Mouse (Mus musculus) mouse embryonic stem cell (cell line): Measurements from ENCODE around the gene Pla2g1b.

ENCODE experiments used
- in situ Hi-C, 2 experiments: fragments of 300-500 bp; cut with MboI; formaldehyde crosslinking; loops; 1 replicate in 1 of 2; 3 replicates in 1 of 2; pipeline ENCODE4 v1.14.3; 2019 to 2020; ENCODE audit warnings: low sequenced_read_pairs in 2 of 2, low pct_unique_long_range_greater_than_20kb in 1 of 2, mixed read lengths in 1 of 2; ENCODE audit not compliant: unreplicated experiment in 1 of 2

The Pla2g1b gene

GRCm38 (mm10) chr5:115465642-115466420, at the start of gene Pla2g1b:
Gene Pla2g1b, plus strand, starts transcription at chr5:115466262.
- in situ Hi-C loops = no loop called here

GRCm38 (mm10) chr5:115428831-115429358, 37.2 kb upstream of the Pla2g1b start:
- in situ Hi-C loops = no loop called here

- in situ Hi-C loops = no loop called here
Observed at GRCm38 (mm10) chr5:115429359-115430186, 36.5 kb upstream of the Pla2g1b start, which contains the start of gene Msi1. Gene Msi1, plus strand, starts transcription at chr5:115429599.

GRCm38 (mm10) chr5:115430187-115430960, 35.7 kb upstream of the Pla2g1b start:
- in situ Hi-C loops = no loop called here

- in situ Hi-C loops = no loop called here
Observed at GRCm38 (mm10) chr5:115431061-115431897, 34.8 kb upstream of the Pla2g1b start.

- in situ Hi-C loops = no loop called here
Observed at GRCm38 (mm10) chr5:115431898-115432259, 34.2 kb upstream of the Pla2g1b start.

- in situ Hi-C loops = no loop called here
Observed at GRCm38 (mm10) chr5:115432395-115432794, 33.7 kb upstream of the Pla2g1b start.

- in situ Hi-C loops = no loop called here
Observed at GRCm38 (mm10) chr5:115433191-115433590, 32.9 kb upstream of the Pla2g1b start.

- in situ Hi-C loops = no loop called here
Observed at GRCm38 (mm10) chr5:115434280-115434852, 31.7 kb upstream of the Pla2g1b start.

- in situ Hi-C loops = no loop called here
Observed at GRCm38 (mm10) chr5:115434853-115435754, 31.0 kb upstream of the Pla2g1b start.

GRCm38 (mm10) chr5:115435755-115436379, 30.2 kb upstream of the Pla2g1b start:
- in situ Hi-C loops = no loop called here

- in situ Hi-C loops = no loop called here
Observed at GRCm38 (mm10) chr5:115436421-115437124, 29.5 kb upstream of the Pla2g1b start.

GRCm38 (mm10) chr5:115437242-115437944, 28.7 kb upstream of the Pla2g1b start:
- in situ Hi-C loops = no loop called here

- in situ Hi-C loops = no loop called here
Observed at GRCm38 (mm10) chr5:115437945-115438315, 28.1 kb upstream of the Pla2g1b start.

- in situ Hi-C loops = no loop called here
Observed at GRCm38 (mm10) chr5:115438667-115439066, 27.4 kb upstream of the Pla2g1b start.
